Mouse (Mus musculus): ENCODE data around the gene Ddx60. TPM values are rescaled to one million over a fixed set of nuclear protein-coding genes. Genes with fewer than 3 reads are reported as not detected.
A peak's percentile ranks its signal among the peaks of the same experiment; 100 is the strongest.

Ddx60 gene
- polyA plus RNA-seq, 1 experiment from 2014 or later = 1.7 TPM

DNA sequence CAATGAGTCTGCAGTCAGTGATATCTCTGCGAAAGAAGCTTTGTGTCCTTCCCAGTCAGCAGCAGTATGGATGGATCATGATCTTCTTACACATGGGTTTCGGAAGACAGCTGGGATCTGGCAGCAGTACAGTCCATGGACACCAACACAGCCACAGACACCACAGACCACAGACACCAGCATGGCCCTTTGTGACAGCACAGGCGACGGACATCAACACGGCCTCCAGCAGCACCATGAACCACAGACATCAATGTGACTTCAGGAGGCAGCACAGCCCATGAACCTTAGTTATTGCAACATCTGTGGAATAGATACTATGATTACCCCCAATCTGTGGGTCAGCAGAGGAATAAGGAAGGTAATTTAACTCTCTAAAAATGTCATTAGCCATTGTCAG lies 15.1 kb upstream of the Ddx60 start:
- Histone ChIP-seq H3K9me3 (replicated peaks; ENCODE audit: control insufficient read depth, low read length) (no peaks in the 10 kb centered on the region), H3K27ac (ENCODE audit: low read depth, low read length) (no peak overlapping the region), H3K9ac (ENCODE audit: low read depth, low read length) (no peak overlapping the region), H3K27me3 (ENCODE audit: control insufficient read depth, insufficient read depth, low read length) (no peaks in the 10 kb centered on the region), H3K36me3 (ENCODE audit: control insufficient read depth, insufficient read depth, low read length) (no peaks in the 10 kb centered on the region), H3K4me3 (ENCODE audit: low read depth, low read length) (no peak overlapping the region), H3K4me2 (no peak overlapping the region), H3K4me1 (ENCODE audit: control insufficient read depth, insufficient read depth, low read length) (peaks cover 25% of the 10 kb centered on the region)
- no peak for ATAC-seq (replicated peaks; ENCODE audit: insufficient number of reproducible peaks, low FRiP score, low TSS enrichment)
- WGBS (ENCODE audit: insufficient replicate concordance) = 85% methylated on average over 5 of the region's 5 CpGs

DNA sequence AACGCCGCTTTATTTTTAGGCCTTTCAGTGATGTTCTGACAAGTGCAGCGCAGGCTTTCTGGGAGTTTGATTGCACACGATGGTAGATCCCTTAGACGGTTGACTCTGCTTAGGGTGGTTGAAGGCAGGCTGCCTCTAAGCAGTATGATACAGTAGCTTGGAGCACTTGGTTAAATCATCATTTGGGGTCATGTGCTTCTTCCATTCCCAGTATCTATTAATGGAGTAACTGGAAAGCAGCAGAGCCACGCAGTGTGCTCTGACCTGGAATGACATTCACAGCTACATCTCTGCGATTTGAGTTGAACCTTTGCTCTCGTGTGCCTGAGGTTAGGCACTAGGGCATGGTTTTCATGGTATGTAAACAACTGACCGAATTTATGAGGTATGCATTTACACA lies 13.9 kb upstream of the Ddx60 start:
- H3K36me3 ChIP-seq (ENCODE audit: control insufficient read depth, insufficient read depth, low read length) = no peaks in the 10 kb centered on the region
- no peak overlapping the region for H3K4me3 ChIP-seq (ENCODE audit: low read depth, low read length)
- H3K9ac ChIP-seq (ENCODE audit: low read depth, low read length) = no peak overlapping the region
- WGBS (ENCODE audit: insufficient replicate concordance) = 66% methylated on average over 9 of the region's 9 CpGs
- no peaks in the 10 kb centered on the region for H3K27me3 ChIP-seq (ENCODE audit: control insufficient read depth, insufficient read depth, low read length)
- peak overlapping the region; percentile 10; the same call in 1 of the 2 replicates for H3K27ac ChIP-seq (ENCODE audit: low read depth, low read length)
- H3K4me1 ChIP-seq (ENCODE audit: control insufficient read depth, insufficient read depth, low read length) = peaks cover 21% of the 10 kb centered on the region
- H3K4me2 ChIP-seq = no peak overlapping the region
- H3K9me3 ChIP-seq (replicated peaks; ENCODE audit: control insufficient read depth, low read length) = no peaks in the 10 kb centered on the region
- ATAC-seq (replicated peaks; ENCODE audit: insufficient number of reproducible peaks, low FRiP score, low TSS enrichment) = no peak

GRCm38 (mm10) chr8:61917287-61917686 lies 10.6 kb upstream of the Ddx60 start:
- WGBS (ENCODE audit: insufficient replicate concordance) = 79% methylated on average over 4 of the region's 4 CpGs
- Histone ChIP-seq H3K9ac (ENCODE audit: low read depth, low read length) (no peak overlapping the region), H3K4me3 (ENCODE audit: low read depth, low read length) (no peak overlapping the region), H3K4me1 (ENCODE audit: control insufficient read depth, insufficient read depth, low read length) (peaks cover 22% of the 10 kb centered on the region), H3K27me3 (ENCODE audit: control insufficient read depth, insufficient read depth, low read length) (no peaks in the 10 kb centered on the region), H3K4me2 (no peak overlapping the region), H3K9me3 (replicated peaks; ENCODE audit: control insufficient read depth, low read length) (no peaks in the 10 kb centered on the region), H3K27ac (ENCODE audit: low read depth, low read length) (no peak overlapping the region), H3K36me3 (ENCODE audit: control insufficient read depth, insufficient read depth, low read length) (no peaks in the 10 kb centered on the region)
- no peak for ATAC-seq (replicated peaks; ENCODE audit: insufficient number of reproducible peaks, low FRiP score, low TSS enrichment)

DNA sequence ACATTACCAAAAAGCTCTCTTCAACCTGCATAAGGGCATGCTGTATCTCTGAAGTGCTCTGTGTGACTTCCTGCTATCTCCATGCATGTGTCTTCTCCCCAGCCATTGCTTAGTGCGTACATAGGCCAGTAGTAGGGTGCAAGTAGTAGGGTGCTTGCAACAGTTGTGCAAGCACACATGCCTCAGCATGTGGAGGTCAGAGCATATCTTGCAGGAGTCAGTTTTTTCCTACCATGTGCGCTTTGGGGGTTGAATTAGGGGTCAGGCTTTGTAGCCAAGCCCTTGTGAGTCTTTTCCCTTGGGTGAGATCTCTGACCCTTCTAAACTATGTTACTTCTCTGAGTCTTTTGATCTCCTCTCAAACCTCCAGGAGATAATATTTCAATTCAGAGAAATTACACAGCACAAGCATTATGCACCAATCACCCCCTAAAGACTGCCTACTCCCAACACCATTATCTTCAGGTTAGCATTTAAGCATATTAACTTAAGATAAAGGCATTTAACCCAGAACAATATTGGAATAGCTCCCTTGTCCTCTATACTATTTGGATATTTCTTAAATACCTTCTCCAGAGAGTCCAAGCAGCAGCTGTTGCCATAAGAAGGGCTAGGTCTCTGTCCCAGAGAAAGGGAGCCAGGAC lies 8.6 kb upstream of the Ddx60 start:
- peaks cover 16% of the 10 kb centered on the region for H3K4me1 ChIP-seq (ENCODE audit: control insufficient read depth, insufficient read depth, low read length)
- no peak overlapping the region for H3K9ac ChIP-seq (ENCODE audit: low read depth, low read length)
- H3K9me3 ChIP-seq (replicated peaks; ENCODE audit: control insufficient read depth, low read length) = no peaks in the 10 kb centered on the region
- 0 out of 2 replicates have a peak overlapping the region, but pooled peaks have one; percentile 10 for H3K27ac ChIP-seq (ENCODE audit: low read depth, low read length)
- ATAC-seq (replicated peaks; ENCODE audit: insufficient number of reproducible peaks, low FRiP score, low TSS enrichment) = no peak
- H3K36me3 ChIP-seq (ENCODE audit: control insufficient read depth, insufficient read depth, low read length) = no peaks in the 10 kb centered on the region
- H3K4me3 ChIP-seq (ENCODE audit: low read depth, low read length) = no peak overlapping the region
- WGBS (ENCODE audit: insufficient replicate concordance) = 80% methylated on average over 2 of the region's 2 CpGs
- H3K4me2 ChIP-seq = no peak overlapping the region
- no peaks in the 10 kb centered on the region for H3K27me3 ChIP-seq (ENCODE audit: control insufficient read depth, insufficient read depth, low read length)

- Histone ChIP-seq H3K9ac (ENCODE audit: low read depth, low read length) (no peak overlapping the region), H3K27ac (ENCODE audit: low read depth, low read length) (peak overlapping the region; percentile 90; the same call in 1 of the 2 replicates), H3K27me3 (ENCODE audit: control insufficient read depth, insufficient read depth, low read length) (no peaks in the 10 kb centered on the region), H3K36me3 (ENCODE audit: control insufficient read depth, insufficient read depth, low read length) (no peaks in the 10 kb centered on the region), H3K4me1 (ENCODE audit: control insufficient read depth, insufficient read depth, low read length) (peaks cover 16% of the 10 kb centered on the region), H3K9me3 (replicated peaks; ENCODE audit: control insufficient read depth, low read length) (no peaks in the 10 kb centered on the region), H3K4me2 (no peak overlapping the region), H3K4me3 (ENCODE audit: low read depth, low read length) (no peak overlapping the region)
- ATAC-seq (replicated peaks; ENCODE audit: insufficient number of reproducible peaks, low FRiP score, low TSS enrichment) = no peak
- 76% methylated on average over 7 of the region's 7 CpGs for WGBS (ENCODE audit: insufficient replicate concordance)
These were observed 7.5 kb upstream of the Ddx60 start for GRCm38 (mm10) chr8:61920389-61920788.

DNA sequence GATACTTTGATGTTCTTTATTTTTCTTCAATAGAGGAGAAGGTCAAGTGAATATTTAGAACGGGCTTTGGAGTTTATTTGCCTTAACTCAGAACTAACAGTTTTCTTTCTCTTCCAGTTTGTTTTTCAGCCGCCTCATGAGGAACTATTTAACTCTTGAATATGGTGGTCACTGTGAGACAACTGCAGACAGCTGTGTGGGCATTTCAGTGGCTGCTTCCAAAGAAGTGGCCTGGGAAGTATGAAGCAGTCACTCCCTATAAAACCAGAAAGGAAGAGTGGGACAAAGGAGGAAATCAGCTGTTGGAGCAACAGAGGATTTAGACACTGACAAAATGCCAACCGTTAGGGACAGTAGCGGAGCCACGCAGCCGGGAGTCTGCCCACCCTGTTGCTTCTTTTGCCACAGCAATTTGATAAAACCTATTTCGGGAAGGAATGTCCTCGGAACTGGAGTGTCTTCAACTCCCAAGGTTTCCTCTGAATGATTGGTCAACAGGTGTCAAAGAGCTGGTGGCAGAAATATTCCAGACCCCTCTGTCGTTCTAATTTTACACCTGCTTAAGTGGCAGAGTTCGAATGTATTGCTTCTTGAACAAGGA lies 6.3 kb upstream of the Ddx60 start:
- WGBS (ENCODE audit: insufficient replicate concordance) = 42% methylated on average over 10 of the region's 10 CpGs

GRCm38 (mm10) chr8:61924518-61924917 lies 3.4 kb upstream of the Ddx60 start:
- H3K4me2 ChIP-seq = no peak overlapping the region
- 87% methylated on average over 1 of the region's 1 CpGs for WGBS (ENCODE audit: insufficient replicate concordance)
- no peaks in the 10 kb centered on the region for H3K27me3 ChIP-seq (ENCODE audit: control insufficient read depth, insufficient read depth, low read length)
- H3K4me1 ChIP-seq (ENCODE audit: control insufficient read depth, insufficient read depth, low read length) = peaks cover 21% of the 10 kb centered on the region
- ATAC-seq (replicated peaks; ENCODE audit: insufficient number of reproducible peaks, low FRiP score, low TSS enrichment) = no peak
- H3K9me3 ChIP-seq (replicated peaks; ENCODE audit: control insufficient read depth, low read length) = no peaks in the 10 kb centered on the region
- no peak overlapping the region for H3K4me3 ChIP-seq (ENCODE audit: low read depth, low read length)
- H3K9ac ChIP-seq (ENCODE audit: low read depth, low read length) = no peak overlapping the region
- H3K36me3 ChIP-seq (ENCODE audit: control insufficient read depth, insufficient read depth, low read length) = no peaks in the 10 kb centered on the region
- no peak overlapping the region for H3K27ac ChIP-seq (ENCODE audit: low read depth, low read length)

More for the DNA sequence above, 6.3 kb upstream of the Ddx60 start:
- no peak for ATAC-seq (replicated peaks; ENCODE audit: insufficient number of reproducible peaks, low FRiP score, low TSS enrichment)
- no peaks in the 10 kb centered on the region for H3K36me3 ChIP-seq (ENCODE audit: control insufficient read depth, insufficient read depth, low read length)
- peak overlapping the region; percentile 90 for H3K27ac ChIP-seq (ENCODE audit: low read depth, low read length)
- H3K4me2 ChIP-seq = peak overlapping the region; percentile 32; the same call in 1 of the 2 replicates
- no peaks in the 10 kb centered on the region for H3K27me3 ChIP-seq (ENCODE audit: control insufficient read depth, insufficient read depth, low read length)
- H3K4me1 ChIP-seq (ENCODE audit: control insufficient read depth, insufficient read depth, low read length) = peaks cover 16% of the 10 kb centered on the region
- H3K9ac ChIP-seq (ENCODE audit: low read depth, low read length) = 0 out of 2 replicates have a peak overlapping the region, but pooled peaks have one; percentile 22
- no peaks in the 10 kb centered on the region for H3K9me3 ChIP-seq (replicated peaks; ENCODE audit: control insufficient read depth, low read length)
- H3K4me3 ChIP-seq (ENCODE audit: low read depth, low read length) = no peak overlapping the region

DNA sequence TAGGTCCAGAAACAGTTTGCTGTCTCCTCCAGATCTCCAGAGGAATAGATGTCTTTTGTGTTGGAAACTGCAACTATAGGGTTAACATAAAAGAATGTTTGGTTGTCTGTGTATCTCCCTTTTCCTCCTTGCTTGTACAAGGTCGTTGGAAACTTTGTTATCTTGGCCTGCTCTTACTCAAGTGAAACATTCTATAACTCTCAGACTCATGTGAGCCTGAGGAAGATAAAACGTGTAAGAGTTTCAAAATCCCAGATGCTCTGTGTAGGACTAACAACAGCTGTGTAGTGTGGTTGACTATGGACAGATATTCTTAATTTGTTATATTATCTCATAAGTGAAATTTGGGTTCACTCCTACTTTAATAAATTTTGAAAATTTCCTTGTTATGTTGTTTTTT lies 5.4 kb downstream of the Ddx60 start:
- Histone ChIP-seq H3K27me3 (ENCODE audit: control insufficient read depth, insufficient read depth, low read length) (no peaks in the 10 kb centered on the region), H3K27ac (ENCODE audit: low read depth, low read length) (peak overlapping the region; percentile 78), H3K9ac (ENCODE audit: low read depth, low read length) (no peak overlapping the region), H3K4me1 (ENCODE audit: control insufficient read depth, insufficient read depth, low read length) (peaks cover 25% of the 10 kb centered on the region), H3K4me3 (ENCODE audit: low read depth, low read length) (no peak overlapping the region), H3K4me2 (no peak overlapping the region), H3K9me3 (replicated peaks; ENCODE audit: control insufficient read depth, low read length) (no peaks in the 10 kb centered on the region), H3K36me3 (ENCODE audit: control insufficient read depth, insufficient read depth, low read length) (no peaks in the 10 kb centered on the region)
- WGBS (ENCODE audit: insufficient replicate concordance) = 7% methylated on average over 2 of the region's 2 CpGs
- peak; percentile 70 for ATAC-seq (replicated peaks; ENCODE audit: insufficient number of reproducible peaks, low FRiP score, low TSS enrichment)

DNA sequence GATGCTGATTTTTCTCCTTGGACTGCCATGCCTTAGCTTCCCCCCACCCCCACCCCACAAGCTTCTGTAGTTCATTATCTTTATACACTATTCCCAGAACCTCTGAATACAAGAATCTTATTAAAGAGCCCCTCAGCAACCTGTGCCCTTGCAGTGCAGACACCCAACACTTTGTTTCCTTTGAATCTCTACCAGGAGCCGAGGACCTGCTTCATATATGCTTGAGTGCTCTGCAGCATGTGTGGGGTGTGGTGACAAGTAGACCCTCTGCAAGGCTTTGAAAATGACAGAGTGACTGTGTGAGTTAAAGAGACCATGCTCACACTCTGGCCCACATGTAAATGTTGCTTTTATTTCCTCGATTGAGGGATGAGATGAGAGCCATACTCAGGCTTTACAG lies 9.7 kb downstream of the Ddx60 start:
- Histone ChIP-seq H3K4me2 (no peak overlapping the region), H3K4me3 (ENCODE audit: low read depth, low read length) (no peak overlapping the region), H3K9me3 (replicated peaks; ENCODE audit: control insufficient read depth, low read length) (no peaks in the 10 kb centered on the region), H3K4me1 (ENCODE audit: control insufficient read depth, insufficient read depth, low read length) (peaks cover 19% of the 10 kb centered on the region), H3K27ac (ENCODE audit: low read depth, low read length) (peak overlapping the region; percentile 46), H3K27me3 (ENCODE audit: control insufficient read depth, insufficient read depth, low read length) (no peaks in the 10 kb centered on the region), H3K36me3 (ENCODE audit: control insufficient read depth, insufficient read depth, low read length) (no peaks in the 10 kb centered on the region), H3K9ac (ENCODE audit: low read depth, low read length) (no peak overlapping the region)
- 43% methylated on average over 2 of the region's 2 CpGs for WGBS (ENCODE audit: insufficient replicate concordance)
- no peak for ATAC-seq (replicated peaks; ENCODE audit: insufficient number of reproducible peaks, low FRiP score, low TSS enrichment)

Data from heart, embryonic 11.5 days (tissue).